Mouse (Mus musculus) hindbrain, embryonic 10.5 days (tissue): ENCODE data around the gene Gm4631. TPM values are rescaled to one million over a fixed set of nuclear protein-coding genes. Genes with fewer than 3 reads are reported as not detected.
"Not testable (repeated sequence)": the region's sequence is repeated elsewhere in the genome, so short reads cannot be mapped to it uniquely, and the experiment has no call there.

Source experiments
- DNase-seq: peaks from one replicate; pipeline ENCODE4 v3.0.0-alpha.2; 2017; ENCODE audit warnings: low spot score
- H3K27ac ChIP-seq: fragments of 300-500 bp; sonication (generic); 2 replicates; pipeline ENCODE4 v1.5.1; 2016; ENCODE audit warnings: mild to moderate bottlenecking, moderate library complexity
- H3K27me3 ChIP-seq: fragments of 300-500 bp; sonication (generic); 2 replicates; pipeline ENCODE4 v1.6.1; 2016; ENCODE audit warnings: mild to moderate bottlenecking; ENCODE audit not compliant: poor library complexity, insufficient read depth, severe bottlenecking
- H3K36me3 ChIP-seq: fragments of 300-500 bp; sonication (generic); 2 replicates; pipeline ENCODE4 v1.6.1; 2016; ENCODE audit warnings: mild to moderate bottlenecking, moderate library complexity
- H3K4me1 ChIP-seq: fragments of 300-500 bp; sonication (generic); replicated peaks from 2 replicates; pipeline ENCODE4 v1.6.1; 2016; ENCODE audit warnings: mild to moderate bottlenecking
- H3K4me3 ChIP-seq: fragments of 300-500 bp; sonication (generic); 2 replicates; pipeline ENCODE4 v1.5.1; 2016; ENCODE audit warnings: mild to moderate bottlenecking, moderate library complexity
- H3K9me3 ChIP-seq: fragments of 300-500 bp; sonication (generic); 2 replicates; pipeline ENCODE4 v1.6.1; 2016; ENCODE audit warnings: mild to moderate bottlenecking, moderate library complexity
- WGBS: fragments of 180-500 bp; shearing (Covaris S2); methylation state at CpG from one replicate; pipeline ENCODE4 v1.1.7; 2016; 5-methylcytosine and 5-hydroxymethylcytosine counted together
- polyA plus RNA-seq: library from polyadenylated mRNA; unstranded; fragments of >200 nt; fragmentation: Nextera tagmentation; extraction: Ambion mirVana; gene quantifications from 2 replicates; pipeline ENCODE4 v1.2.1, GENCODE M21; 2016

The Gm4631 gene
- 9.6 and 18.8 TPM in 2 replicates for polyA plus RNA-seq

DNA sequence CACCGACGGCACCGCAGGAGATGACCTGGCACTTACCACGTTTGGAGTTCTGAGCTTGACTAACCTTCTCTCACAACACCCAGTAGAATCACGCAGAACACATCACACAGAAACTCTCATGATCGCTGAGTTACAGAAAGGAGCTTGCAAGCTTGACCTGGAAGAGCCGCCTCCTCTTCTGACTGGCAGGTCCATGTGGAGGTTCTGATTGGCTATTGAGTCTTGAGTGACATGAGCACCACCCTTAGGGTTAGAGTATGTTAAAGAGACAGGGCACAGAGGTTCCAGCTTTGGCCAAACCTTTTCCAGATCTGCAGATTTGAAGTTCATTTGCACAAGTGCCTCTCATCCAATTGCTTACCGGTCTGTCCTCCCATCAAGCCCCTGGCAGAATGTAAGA lies at the start of gene Gm4631:
Gm4631 (minus strand) TSS at position 101 of the 400 bp plus-strand sequence.
- WGBS = no CpG with 5 or more reads among the region's 8 CpGs
- not testable (repeated sequence) for DNase-seq, H3K4me1 ChIP-seq, H3K27ac ChIP-seq, H3K9me3 ChIP-seq, H3K27me3 ChIP-seq, H3K4me3 ChIP-seq, H3K36me3 ChIP-seq

DNA sequence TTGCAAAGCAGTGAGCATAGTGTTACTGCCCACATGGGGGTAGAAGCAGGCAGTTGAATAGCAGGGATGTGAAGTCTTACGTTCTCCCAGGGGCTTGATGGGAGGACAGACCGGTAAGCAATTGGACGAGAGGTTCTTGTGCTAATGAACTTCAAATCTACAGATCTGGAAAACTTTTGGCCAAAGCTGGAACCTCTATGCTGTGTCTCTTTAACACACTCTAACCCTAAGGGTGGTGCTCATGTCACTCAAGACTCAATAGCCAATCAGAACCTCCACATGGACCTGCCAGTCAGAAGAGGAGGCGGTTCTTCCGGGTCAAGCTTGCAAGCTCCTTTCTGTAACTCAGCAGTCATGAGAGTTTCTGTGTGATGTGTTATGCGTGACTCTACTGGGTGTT lies 34.1 kb upstream of the Gm4631 start, which contains the start of gene Zfp968:
Zfp968 (plus strand) TSS at position 301 of the 400 bp plus-strand sequence.
- not testable (repeated sequence) for H3K27ac ChIP-seq, H3K4me3 ChIP-seq, H3K9me3 ChIP-seq, H3K4me1 ChIP-seq, H3K36me3 ChIP-seq, H3K27me3 ChIP-seq, DNase-seq
- no CpG with 5 or more reads among the region's 6 CpGs for WGBS

DNA sequence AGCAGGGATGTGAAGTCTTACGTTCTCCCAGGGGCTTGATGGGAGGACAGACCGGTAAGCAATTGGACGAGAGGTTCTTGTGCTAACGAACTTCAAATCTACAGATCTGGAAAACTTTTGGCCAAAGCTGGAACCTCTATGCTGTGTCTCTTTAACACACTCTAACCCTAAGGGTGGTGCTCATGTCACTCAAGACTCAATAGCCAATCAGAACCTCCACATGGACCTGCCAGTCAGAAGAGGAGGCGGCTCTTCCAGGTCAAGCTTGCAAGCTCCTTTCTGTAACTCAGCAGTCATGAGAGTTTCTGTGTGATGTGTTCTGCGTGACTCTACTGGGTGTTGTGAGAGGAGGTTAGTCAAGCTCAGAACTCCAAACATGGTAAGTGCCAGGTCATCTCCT lies 63.2 kb downstream of the Gm4631 start, which contains the start of gene Gm14440:
Gm14440 (plus strand) TSS at position 301 of the 400 bp plus-strand sequence.
- not testable (repeated sequence) for H3K27ac ChIP-seq, H3K36me3 ChIP-seq, H3K27me3 ChIP-seq, H3K9me3 ChIP-seq, H3K4me3 ChIP-seq, H3K4me1 ChIP-seq, DNase-seq
- no CpG with 5 or more reads among the region's 6 CpGs for WGBS

Other genes starting within 250 kb of the Gm4631 start
- 4.9 and 7.1 TPM in 2 replicates for gene Gm14399, start 196.2 kb downstream of the Gm4631 start, polyA plus RNA-seq
- gene Gm14443, start 162.3 kb downstream of the Gm4631 start, polyA plus RNA-seq = 0.29 and 0.51 TPM in 2 replicates
- 8.3 TPM in 2 replicates for gene Gm14391, start 131.3 kb downstream of the Gm4631 start, polyA plus RNA-seq
- gene Gm14440, start 63.1 kb downstream of the Gm4631 start, polyA plus RNA-seq = 0.73 and 5.6 TPM in 2 replicates
- 4.1 and 6.7 TPM in 2 replicates for gene Zfp968, start 34.2 kb upstream of the Gm4631 start, polyA plus RNA-seq
- gene Gm4724, start 97.6 kb upstream of the Gm4631 start, polyA plus RNA-seq = 16.6 and 29.0 TPM in 2 replicates
- 4.6 and 6.5 TPM in 2 replicates for gene Zfp965, start 131.8 kb upstream of the Gm4631 start, polyA plus RNA-seq